Mouse (Mus musculus) thymus, adult 18-20 months (tissue): ENCODE results near the gene Ulk1.
"Not testable (repeated sequence)": the region's sequence is repeated elsewhere in the genome, so short reads cannot be mapped to it uniquely, and the experiment has no call there.

Experiments
- DNase-seq, 2 experiments: peaks; one replicate each; pipeline ENCODE4 v3.0.0; 2022; ENCODE audit warnings: mixed read lengths in 2 of 2

The Ulk1 gene

DNA sequence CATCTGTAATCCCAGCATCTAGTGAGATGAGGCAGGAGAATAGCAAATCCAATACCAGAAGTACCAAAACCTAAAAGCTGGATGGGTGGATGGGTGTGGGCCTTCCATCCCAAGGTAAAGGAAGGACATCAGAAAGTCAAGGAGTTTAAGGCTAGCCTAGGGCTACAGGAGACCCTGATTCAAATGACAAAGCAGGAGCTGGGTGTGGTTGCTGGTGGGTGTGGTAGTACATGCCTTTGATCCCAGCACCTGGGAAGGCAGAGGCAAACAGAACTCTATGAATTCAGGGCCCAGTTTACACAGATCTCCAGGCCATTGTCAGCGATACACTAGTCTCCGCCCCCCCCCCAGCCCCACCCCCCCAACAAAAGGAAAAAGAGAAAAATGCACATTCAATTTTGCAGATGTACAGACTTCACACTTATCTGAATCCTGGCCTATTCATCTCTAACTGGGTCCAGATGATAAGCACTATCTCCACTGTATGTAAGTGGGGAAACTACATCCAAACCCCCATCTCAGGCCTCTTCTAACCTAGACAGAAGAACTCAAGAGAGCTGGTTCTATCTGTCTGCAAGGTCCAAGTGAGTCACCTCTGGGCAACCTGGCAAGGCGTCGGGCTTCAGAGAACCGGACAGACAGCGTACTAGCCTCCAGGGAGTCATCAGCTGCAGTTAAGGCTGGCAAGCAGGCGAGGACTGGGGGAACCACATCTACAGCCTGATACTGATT, 5.7 kb downstream of the Ulk1 start:
- DNase-seq: no peak

DNA sequence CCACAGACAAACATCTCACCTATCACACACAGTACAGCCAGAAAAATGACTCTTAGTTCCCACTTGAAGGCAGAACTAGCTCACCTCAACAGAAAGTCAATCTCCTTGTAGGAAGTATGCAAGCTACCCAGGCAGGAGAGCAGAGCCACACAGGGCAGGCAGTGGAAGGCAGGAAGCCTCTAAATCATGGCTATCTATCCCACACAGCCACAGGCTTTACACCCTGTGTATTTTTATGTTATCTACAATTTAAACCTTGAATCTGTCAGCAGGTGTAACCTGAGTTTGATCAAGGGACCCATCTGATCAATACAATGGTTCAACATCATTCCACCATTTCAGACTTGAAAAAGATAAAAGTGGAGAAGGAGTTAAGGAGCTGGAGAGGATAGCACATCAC, 7.1 kb downstream of the Ulk1 start:
- DNase-seq: no peak

DNA sequence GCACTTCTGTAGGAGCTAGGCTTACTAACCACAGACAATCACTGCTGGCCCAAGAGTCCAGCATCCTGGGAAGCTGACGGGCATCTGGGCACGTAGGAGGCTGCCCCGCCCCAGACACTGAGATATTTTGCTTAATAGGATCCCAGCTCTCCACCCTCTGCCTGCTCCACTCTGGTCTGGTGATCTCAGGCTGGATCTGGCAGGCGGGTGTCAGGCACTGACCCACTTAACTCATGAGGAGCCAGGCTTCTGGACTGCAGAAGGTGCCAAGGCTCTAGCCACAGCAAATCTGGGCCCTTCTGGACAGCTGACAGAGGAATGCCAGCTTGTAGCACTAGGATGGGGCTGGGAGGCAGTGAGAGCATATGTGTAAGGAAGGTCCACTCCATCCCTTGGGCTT, 7.7 kb downstream of the Ulk1 start:
- DNase-seq: no peak

DNA sequence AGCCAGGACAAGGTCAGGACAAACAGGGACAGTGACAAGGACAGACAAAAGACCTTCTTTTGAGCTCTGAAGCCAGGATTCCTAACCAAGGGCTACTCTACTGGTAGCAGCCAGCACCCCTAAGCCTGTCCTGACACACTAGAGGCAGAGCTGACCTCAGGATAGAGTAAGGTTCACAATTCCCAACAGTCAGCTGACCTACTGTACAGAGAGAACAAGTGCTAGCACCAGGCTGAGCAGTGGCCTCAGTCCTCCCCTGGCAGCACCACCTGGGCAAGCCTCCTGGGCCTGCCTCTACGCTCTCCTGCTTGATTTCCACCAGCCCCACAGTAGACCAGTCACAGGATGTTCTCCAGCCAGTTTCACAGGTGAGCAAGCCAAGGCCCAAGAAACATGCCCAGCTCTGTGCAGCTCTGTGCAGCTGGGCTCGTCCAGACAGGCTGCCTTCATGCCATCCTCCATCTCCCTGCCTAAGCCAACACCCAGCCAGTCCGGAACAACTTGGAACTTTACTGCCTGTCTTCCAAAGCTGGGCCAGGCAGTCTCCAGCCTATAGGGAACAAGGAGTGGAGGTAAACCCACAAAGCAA, 8.8 kb downstream of the Ulk1 start:
- no peak for DNase-seq

DNA sequence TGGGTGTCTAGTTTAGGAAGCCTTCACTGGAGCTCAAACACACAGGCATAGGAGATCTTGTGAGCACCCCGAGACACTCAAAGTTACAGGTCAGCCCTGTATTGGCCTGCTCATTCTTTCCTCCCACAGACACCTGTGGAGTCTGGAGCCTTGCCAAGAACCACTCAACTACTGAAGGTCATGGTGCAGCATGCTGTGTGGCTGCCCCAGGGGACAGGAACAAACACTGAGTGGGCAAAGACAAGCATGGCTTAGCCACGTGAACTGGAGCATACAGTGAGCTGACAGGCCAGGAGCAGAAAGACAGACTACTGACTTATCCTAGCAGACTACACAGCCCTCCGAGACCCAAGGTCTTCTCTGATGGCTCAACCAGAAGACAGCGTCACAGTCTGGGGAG, 12.2 kb downstream of the Ulk1 start:
- no peak for DNase-seq

GRCm38 (mm10) chr5:110794363-110794762, 15.5 kb downstream of the Ulk1 start:
- no peak for DNase-seq

- DNase-seq: peak in 1 of 2 experiments; percentile 32
Measured at GRCm38 (mm10) chr5:110788684-110789083, 21.2 kb downstream of the Ulk1 start.

- no peak for DNase-seq
Measured at GRCm38 (mm10) chr5:110786081-110786835, 23.6 kb downstream of the Ulk1 start.

GRCm38 (mm10) chr5:110783150-110783549, 26.7 kb downstream of the Ulk1 start:
- no peak for DNase-seq

- DNase-seq: no peak
Measured at GRCm38 (mm10) chr5:110781529-110782238, 28.2 kb downstream of the Ulk1 start.

DNA sequence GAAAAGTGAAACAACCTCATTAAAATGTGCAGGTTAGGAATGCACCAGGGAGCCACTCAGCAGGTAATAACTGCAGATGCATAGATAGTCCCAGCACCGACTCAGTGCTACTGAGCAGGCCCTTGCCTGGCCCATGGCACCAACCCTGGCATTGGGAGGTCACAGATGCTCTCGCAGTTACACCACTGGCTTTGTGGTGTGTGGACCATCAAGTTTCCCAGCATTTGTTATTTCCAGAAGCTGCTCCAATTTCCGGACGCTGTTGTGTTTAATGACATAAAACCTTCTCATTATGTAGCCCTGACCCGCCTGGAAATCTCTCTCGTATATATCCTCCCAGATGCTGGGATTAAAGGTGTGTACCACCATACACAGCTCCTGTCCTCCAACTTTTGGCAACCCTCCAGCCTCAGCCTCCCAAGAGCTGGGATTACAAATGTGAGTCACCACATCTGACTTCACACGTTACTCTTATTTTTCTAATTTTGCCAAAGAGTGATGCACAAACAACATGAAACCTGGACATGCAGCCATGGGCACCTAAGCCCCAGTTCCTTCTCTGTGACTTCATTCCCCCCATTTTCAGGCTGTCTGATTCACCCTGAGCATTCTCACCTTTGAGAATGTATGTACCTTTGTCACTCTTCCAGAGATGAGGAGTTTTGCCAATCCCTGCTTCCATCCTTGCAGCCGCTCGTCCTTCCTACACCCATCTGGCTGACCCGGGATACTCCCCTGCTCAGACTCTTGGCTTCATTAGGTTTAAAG, 29.0 kb downstream of the Ulk1 start:
- no peak for DNase-seq

DNA sequence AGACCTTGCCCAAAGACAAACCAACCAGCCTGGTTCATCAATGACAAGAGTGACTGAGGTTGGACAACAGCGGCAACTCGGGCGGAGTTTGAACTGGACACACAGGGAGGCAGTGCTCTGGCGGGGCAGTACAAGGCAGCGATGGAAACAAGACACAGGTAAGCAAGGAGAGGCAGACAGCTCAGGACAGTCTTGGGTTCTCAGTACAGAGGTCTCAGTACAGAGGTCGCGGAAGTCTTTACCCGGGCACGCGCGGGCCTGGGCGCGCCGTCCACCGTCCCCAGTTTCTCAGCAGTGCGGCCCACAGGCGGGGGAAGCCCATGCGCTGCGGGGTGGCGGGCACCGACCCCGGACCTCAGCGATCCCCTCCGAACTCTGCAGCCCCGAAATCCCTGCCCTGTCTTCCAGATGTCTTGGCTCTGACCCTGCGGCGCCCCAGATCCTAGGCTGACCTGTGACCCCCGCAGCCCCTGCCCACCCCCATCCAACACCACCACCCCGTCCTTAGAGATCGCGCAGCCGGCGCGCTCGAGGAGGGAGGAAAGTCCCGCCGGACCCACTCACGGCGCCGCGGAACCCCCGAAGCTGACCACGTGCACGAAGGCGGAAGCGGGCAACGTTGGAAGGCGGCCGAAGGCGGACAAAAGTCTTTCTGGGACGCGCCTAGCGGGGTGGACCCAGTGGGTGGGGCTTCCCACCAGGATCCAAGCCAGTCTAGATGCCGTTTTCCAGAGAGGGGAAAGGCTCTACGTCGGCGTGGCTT, 29.7 kb downstream of the Ulk1 start, which contains the start of gene Pus1:
Gene Pus1 (minus strand): TSS at position 662 of the 763 bp plus-strand sequence.
- peak; percentile 75 to 79 for DNase-seq

DNA sequence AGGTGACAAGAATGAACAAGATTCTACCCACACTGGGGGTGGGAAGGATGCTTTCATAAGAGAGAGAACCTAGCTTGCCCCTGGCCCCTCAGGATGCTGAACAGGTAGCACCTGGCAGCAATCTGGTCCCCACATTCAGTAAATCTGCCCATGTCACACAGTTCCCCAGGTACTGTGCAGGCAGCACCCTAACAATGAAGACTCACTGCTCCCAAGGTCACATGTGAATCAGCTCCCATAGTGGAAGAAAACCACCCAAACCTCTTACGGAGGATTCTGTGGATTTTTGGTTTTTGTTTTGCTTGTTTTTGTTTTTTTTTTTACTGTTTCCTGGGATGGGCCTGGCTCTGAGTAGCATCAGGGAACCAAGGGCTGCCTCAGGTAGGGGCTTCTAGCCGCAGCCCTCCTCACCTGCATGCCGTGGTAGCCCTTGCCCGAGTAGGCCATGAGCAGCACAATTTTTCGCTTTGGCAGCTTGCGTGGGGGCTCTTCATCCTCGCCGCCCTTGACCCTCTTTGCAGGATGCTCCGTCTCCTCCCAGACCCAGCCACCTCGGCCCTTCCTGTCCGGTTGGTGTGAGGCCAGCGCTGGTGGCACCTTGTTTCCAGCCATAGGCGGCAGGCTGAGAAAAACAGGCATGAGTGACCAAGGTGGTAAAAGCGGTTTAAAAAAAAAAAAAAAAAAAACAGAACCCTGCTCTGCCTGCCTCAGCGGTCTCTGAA, 30.5 kb downstream of the Ulk1 start:
- DNase-seq: no peak

GRCm38 (mm10) chr5:110778263-110778662, 31.6 kb downstream of the Ulk1 start:
- DNase-seq: no peak

GRCm38 (mm10) chr5:110776141-110776540, 33.8 kb downstream of the Ulk1 start:
- DNase-seq: no peak

- DNase-seq: no peak
Measured at GRCm38 (mm10) chr5:110774511-110774910, 35.4 kb downstream of the Ulk1 start.

DNA sequence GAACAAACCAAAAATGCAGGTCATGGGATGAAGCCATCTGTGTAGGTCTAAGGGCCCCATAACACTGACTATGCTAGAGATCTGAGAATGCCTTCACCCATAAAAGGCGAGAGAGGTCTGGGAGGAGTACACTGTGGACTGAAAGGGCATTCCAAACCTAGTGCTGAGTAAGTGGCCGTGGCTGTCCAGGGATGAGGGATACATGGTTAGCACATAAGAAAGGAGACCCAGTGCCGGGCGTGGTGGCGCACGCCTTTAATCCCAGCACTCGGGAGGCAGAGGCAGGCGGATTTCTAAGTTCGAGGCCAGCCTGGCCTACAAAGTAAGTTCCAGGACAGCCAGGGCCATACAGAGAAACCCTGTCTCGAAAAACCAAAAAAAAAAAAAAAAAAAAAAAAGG, 37.0 kb downstream of the Ulk1 start:
- DNase-seq: not testable (repeated sequence)

DNA sequence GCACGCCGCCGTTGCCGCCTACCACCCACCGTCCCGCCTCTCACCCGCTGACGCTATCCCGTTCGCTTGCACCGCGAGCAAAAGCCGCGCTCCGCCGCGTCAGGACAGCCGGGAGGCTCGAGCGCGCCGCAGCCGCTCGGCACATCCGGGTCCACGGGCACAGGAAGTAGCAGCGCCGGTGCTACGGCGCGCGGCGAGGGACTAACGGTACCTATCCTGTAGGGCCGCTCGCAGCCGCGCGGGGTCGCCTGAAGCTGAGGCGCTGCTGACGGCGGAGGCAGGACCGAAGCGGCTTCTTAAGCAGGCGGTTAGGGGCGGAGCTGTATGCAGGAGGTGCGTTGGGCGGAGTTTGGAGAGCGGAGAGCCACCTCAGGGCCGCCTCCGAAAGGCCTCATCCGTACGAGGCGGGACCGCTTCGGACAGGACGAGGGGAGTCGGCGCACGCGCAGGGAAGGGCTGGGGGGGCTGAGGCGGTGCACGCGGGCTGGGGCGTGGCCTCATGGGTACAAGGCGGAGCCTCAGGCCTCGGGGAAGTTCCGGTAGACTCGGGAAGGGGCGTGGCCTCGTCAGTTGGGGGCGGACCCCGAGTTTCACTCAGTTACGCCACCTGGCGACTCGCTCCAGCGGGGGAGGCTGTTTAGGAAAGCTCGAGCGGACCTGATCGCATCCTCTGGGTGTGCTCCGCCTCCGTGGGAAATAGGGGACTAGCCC, 39.3 kb downstream of the Ulk1 start, which contains the start of gene Ep400:
Gene Ep400 (minus strand): TSS at position 270 of the 711 bp plus-strand sequence.
- DNase-seq: peak; percentile 99 to 100

DNA sequence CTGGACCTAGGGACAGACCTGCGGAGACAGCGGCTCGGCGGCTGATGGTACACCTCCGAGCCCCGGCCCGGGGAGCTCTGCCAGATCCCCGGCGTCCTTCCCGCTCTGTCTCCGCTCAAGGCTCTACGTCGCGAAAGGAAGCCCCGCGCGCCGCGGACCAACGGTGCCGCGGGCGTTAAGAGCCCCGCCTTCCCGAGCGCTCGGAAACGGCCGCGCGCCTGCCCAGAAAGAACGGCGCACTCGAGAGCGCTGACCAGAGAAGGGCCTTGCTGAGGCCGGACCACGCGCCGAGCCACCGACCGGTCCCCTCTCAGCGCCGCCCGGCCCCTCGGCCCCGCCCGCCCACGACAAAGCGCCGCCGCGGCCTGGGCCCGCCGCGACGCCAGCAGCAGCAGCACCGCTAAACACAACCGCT, 39.9 kb downstream of the Ulk1 start:
- peak in 1 of 2 experiments; percentile 55 for DNase-seq

- DNase-seq: no peak
Measured at GRCm38 (mm10) chr5:110769272-110769671, 40.6 kb downstream of the Ulk1 start.
